Mouse (Mus musculus): ENCODE data around the gene Elf1. TPM values are rescaled to one million over a fixed set of nuclear protein-coding genes. Genes with fewer than 3 reads are reported as not detected.

Elf1 gene
- total and polyA plus RNA-seq, 3 experiments = 4.7 to 141 (median 79.0) TPM

GRCm38 (mm10) chr14:79482251-79482661, 1.3 kb downstream of the Elf1 start:
- Histone ChIP-seq H3K27me3 (ENCODE audit: insufficient read depth, low read length) (no peaks in the 10 kb centered on the region), H3K4me3 (ENCODE audit: low read depth, low read length) (peak overlapping the region; percentile 84), H3K4me1 (ENCODE audit: insufficient read depth, low read depth, low read length) (peaks cover 47% of the 10 kb centered on the region), H3K36me3 (replicated peaks) (peaks cover 26% of the 10 kb centered on the region), H3K9me3 (replicated peaks) (no peaks in the 10 kb centered on the region)
- TF ChIP-seq GATA2 (IDR thresholded peaks at IDR 0.05; ENCODE audit: borderline replicate concordance, low read depth, low read length) (no peak), POLR2AphosphoS5 (IDR thresholded peaks at IDR 0.05; ENCODE audit: insufficient replicate concordance, low read depth, low read length) (no peak), TAL1 (conservative IDR thresholded peaks at IDR 0.05; ENCODE audit: low read depth, low read length) (no peak), CTCF (IDR thresholded peaks at IDR 0.05; ENCODE audit: low read depth, low read length) (no peak), GATA1 (IDR thresholded peaks at IDR 0.05; ENCODE audit: borderline replicate concordance, low read length) (no peak)
- ATAC-seq (ENCODE audit: extremely low read depth, insufficient number of reproducible peaks, low FRiP score, poor library complexity, severe bottlenecking) = no peak
- DNase-seq (ENCODE audit: low spot score) = no peak

DNA sequence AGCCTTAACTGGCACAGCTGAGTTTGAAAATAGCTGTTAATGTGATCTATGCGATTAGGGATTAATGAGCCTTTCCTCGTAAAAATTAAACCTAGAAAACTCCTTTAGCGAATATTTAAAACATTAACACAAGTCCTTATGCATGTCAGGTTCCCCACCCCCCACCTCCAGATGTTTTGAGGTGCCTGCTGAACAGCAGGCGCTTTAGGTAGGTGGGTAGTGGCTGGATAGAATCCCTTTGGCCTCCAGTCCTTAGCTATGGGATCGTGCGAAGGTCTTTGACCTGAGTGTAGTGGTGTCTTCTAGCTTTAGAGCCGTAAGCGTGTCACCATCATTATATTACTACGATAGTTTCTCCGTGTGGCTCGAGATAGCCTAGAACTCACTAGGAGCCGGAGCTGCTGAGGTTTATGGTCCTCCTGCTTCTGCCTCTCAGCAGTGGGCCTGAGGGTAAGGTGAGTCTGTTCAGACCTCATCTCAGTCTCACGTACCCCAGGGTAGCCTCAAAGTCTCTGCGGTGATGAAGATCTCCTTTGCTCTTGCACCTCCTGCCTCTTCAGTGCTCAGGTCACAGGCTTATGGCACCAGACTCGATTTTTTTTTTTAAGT, 1.9 kb downstream of the Elf1 start:
- DNase-seq (ENCODE audit: low spot score) = peak; percentile 29
- H3K27me3 ChIP-seq (ENCODE audit: insufficient read depth, low read length) = no peaks in the 10 kb centered on the region
- H3K9me3 ChIP-seq (replicated peaks) = no peaks in the 10 kb centered on the region
- ATAC-seq (ENCODE audit: extremely low read depth, insufficient number of reproducible peaks, low FRiP score, poor library complexity, severe bottlenecking) = no peak
- H3K36me3 ChIP-seq (replicated peaks) = peaks cover 22% of the 10 kb centered on the region
- TF ChIP-seq GATA1 (IDR thresholded peaks at IDR 0.05; ENCODE audit: borderline replicate concordance, low read length) (no peak), POLR2AphosphoS5 (IDR thresholded peaks at IDR 0.05; ENCODE audit: insufficient replicate concordance, low read depth, low read length) (no peak), TAL1 (conservative IDR thresholded peaks at IDR 0.05; ENCODE audit: low read depth, low read length) (no peak), CTCF (IDR thresholded peaks at IDR 0.05; ENCODE audit: low read depth, low read length) (no peak), GATA2 (IDR thresholded peaks at IDR 0.05; ENCODE audit: borderline replicate concordance, low read depth, low read length) (no peak)
- H3K4me3 ChIP-seq (ENCODE audit: low read depth, low read length) = peak overlapping the region; percentile 84
- H3K4me1 ChIP-seq (ENCODE audit: insufficient read depth, low read depth, low read length) = peaks cover 53% of the 10 kb centered on the region

GRCm38 (mm10) chr14:79483611-79484120, 2.7 kb downstream of the Elf1 start:
- TF ChIP-seq TAL1 (conservative IDR thresholded peaks at IDR 0.05; ENCODE audit: low read depth, low read length) (no peak), POLR2AphosphoS5 (IDR thresholded peaks at IDR 0.05; ENCODE audit: insufficient replicate concordance, low read depth, low read length) (no peak), CTCF (IDR thresholded peaks at IDR 0.05; ENCODE audit: low read depth, low read length) (no peak), GATA2 (IDR thresholded peaks at IDR 0.05; ENCODE audit: borderline replicate concordance, low read depth, low read length) (no peak), GATA1 (IDR thresholded peaks at IDR 0.05; ENCODE audit: borderline replicate concordance, low read length) (no peak)
- DNase-seq (ENCODE audit: low spot score) (no peak), ATAC-seq (ENCODE audit: extremely low read depth, insufficient number of reproducible peaks, low FRiP score, poor library complexity, severe bottlenecking) (no peak)
- H3K27me3 ChIP-seq (ENCODE audit: insufficient read depth, low read length) = no peaks in the 10 kb centered on the region
- no peaks in the 10 kb centered on the region for H3K9me3 ChIP-seq (replicated peaks)
- H3K36me3 ChIP-seq (replicated peaks) = peaks cover 16% of the 10 kb centered on the region
- peaks cover 53% of the 10 kb centered on the region for H3K4me1 ChIP-seq (ENCODE audit: insufficient read depth, low read depth, low read length)
- no peak overlapping the region for H3K4me3 ChIP-seq (ENCODE audit: low read depth, low read length)

DNA sequence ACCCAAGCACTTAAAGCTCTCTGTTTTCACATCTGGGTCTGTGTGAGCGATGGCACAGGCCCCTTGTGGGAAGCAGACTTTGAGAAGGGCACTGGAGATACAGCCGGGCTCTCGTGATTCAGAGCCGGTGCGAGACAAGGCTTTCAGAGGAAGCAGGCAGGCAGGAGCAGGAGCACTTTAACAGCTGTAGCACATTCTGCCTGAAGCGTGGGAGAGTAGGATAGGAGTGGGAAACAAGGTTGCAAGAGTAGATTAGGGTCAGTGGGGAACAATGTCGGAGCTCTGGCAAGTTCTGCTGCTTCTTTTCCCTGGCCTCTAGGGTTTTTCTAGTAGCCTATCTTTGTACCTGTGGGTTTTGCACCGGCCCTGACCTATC, 5.6 kb downstream of the Elf1 start:
- Histone ChIP-seq H3K9me3 (replicated peaks) (no peaks in the 10 kb centered on the region), H3K4me1 (ENCODE audit: insufficient read depth, low read depth, low read length) (peaks cover 41% of the 10 kb centered on the region), H3K36me3 (replicated peaks) (peaks cover 6% of the 10 kb centered on the region), H3K27me3 (ENCODE audit: insufficient read depth, low read length) (no peaks in the 10 kb centered on the region), H3K4me3 (ENCODE audit: low read depth, low read length) (no peak overlapping the region)
- ATAC-seq (ENCODE audit: extremely low read depth, insufficient number of reproducible peaks, low FRiP score, poor library complexity, severe bottlenecking) (no peak), DNase-seq (ENCODE audit: low spot score) (no peak)
- no peak for TF ChIP-seq POLR2AphosphoS5 (IDR thresholded peaks at IDR 0.05; ENCODE audit: insufficient replicate concordance, low read depth, low read length)
- TF ChIP-seq GATA1 (IDR thresholded peaks at IDR 0.05; ENCODE audit: borderline replicate concordance, low read length) = no peak
- TF ChIP-seq TAL1 (conservative IDR thresholded peaks at IDR 0.05; ENCODE audit: low read depth, low read length) = no peak
- TF ChIP-seq CTCF (IDR thresholded peaks at IDR 0.05; ENCODE audit: low read depth, low read length) = no peak
- no peak for TF ChIP-seq GATA2 (IDR thresholded peaks at IDR 0.05; ENCODE audit: borderline replicate concordance, low read depth, low read length)

- Histone ChIP-seq H3K9me3 (replicated peaks) (no peaks in the 10 kb centered on the region), H3K4me1 (ENCODE audit: insufficient read depth, low read depth, low read length) (peaks cover 41% of the 10 kb centered on the region), H3K4me3 (ENCODE audit: low read depth, low read length) (peak overlapping the region; percentile 11; the same call in 1 of the 2 replicates), H3K36me3 (replicated peaks) (peaks cover 6% of the 10 kb centered on the region), H3K27me3 (ENCODE audit: insufficient read depth, low read length) (no peaks in the 10 kb centered on the region)
- ATAC-seq (ENCODE audit: extremely low read depth, insufficient number of reproducible peaks, low FRiP score, poor library complexity, severe bottlenecking) (peak; percentile 35; the same call in 1 of the 2 replicates), DNase-seq (ENCODE audit: low spot score) (peak; percentile 54)
- TF ChIP-seq GATA1 (IDR thresholded peaks at IDR 0.05; ENCODE audit: borderline replicate concordance, low read length) (no peak), CTCF (IDR thresholded peaks at IDR 0.05; ENCODE audit: low read depth, low read length) (no peak), POLR2AphosphoS5 (IDR thresholded peaks at IDR 0.05; ENCODE audit: insufficient replicate concordance, low read depth, low read length) (no peak), GATA2 (IDR thresholded peaks at IDR 0.05; ENCODE audit: borderline replicate concordance, low read depth, low read length) (no peak), TAL1 (conservative IDR thresholded peaks at IDR 0.05; ENCODE audit: low read depth, low read length) (no peak)
Measured at GRCm38 (mm10) chr14:79486993-79487731, 6.2 kb downstream of the Elf1 start.

GRCm38 (mm10) chr14:79488531-79488930, 7.5 kb downstream of the Elf1 start:
- H3K27me3 ChIP-seq (ENCODE audit: insufficient read depth, low read length) = no peaks in the 10 kb centered on the region
- TF ChIP-seq GATA2 (IDR thresholded peaks at IDR 0.05; ENCODE audit: borderline replicate concordance, low read depth, low read length) (no peak), POLR2AphosphoS5 (IDR thresholded peaks at IDR 0.05; ENCODE audit: insufficient replicate concordance, low read depth, low read length) (no peak), TAL1 (conservative IDR thresholded peaks at IDR 0.05; ENCODE audit: low read depth, low read length) (no peak), GATA1 (IDR thresholded peaks at IDR 0.05; ENCODE audit: borderline replicate concordance, low read length) (no peak), CTCF (IDR thresholded peaks at IDR 0.05; ENCODE audit: low read depth, low read length) (no peak)
- H3K36me3 ChIP-seq (replicated peaks) = peaks cover 6% of the 10 kb centered on the region
- H3K4me3 ChIP-seq (ENCODE audit: low read depth, low read length) = no peak overlapping the region
- ATAC-seq (ENCODE audit: extremely low read depth, insufficient number of reproducible peaks, low FRiP score, poor library complexity, severe bottlenecking) (no peak), DNase-seq (ENCODE audit: low spot score) (no peak)
- no peaks in the 10 kb centered on the region for H3K9me3 ChIP-seq (replicated peaks)
- H3K4me1 ChIP-seq (ENCODE audit: insufficient read depth, low read depth, low read length) = peaks cover 29% of the 10 kb centered on the region
